Mouse (Mus musculus): ENCODE measurements around the gene Atp2a3. TPM values are rescaled to one million over a fixed set of nuclear protein-coding genes. Genes with fewer than 3 reads are reported as not detected.

Gene Atp2a3
- polyA plus RNA-seq, 1 experiment: 0.19 TPM

GRCm38 (mm10) chr11:73019147-73019795, 58.3 kb downstream of the Atp2a3 start:
- peaks cover 55% of the 10 kb centered on the region for H3K27me3 ChIP-seq (ENCODE audit: control insufficient read depth)

GRCm38 (mm10) chr11:73020953-73021800, 60.2 kb downstream of the Atp2a3 start:
- peaks cover 26% of the 10 kb centered on the region for H3K4me1 ChIP-seq (ENCODE audit: control insufficient read depth)
- H3K27me3 ChIP-seq (ENCODE audit: control insufficient read depth): peaks cover 52% of the 10 kb centered on the region
- H3K9me3 ChIP-seq (ENCODE audit: control insufficient read depth, low read length): no peaks in the 10 kb centered on the region
- TF ChIP-seq TAL1 (IDR thresholded peaks at IDR 0.05; ENCODE audit: low read length) (no peak), GATA1 (IDR thresholded peaks at IDR 0.05; ENCODE audit: low read length) (no peak)
- H3K36me3 ChIP-seq (ENCODE audit: control insufficient read depth): no peaks in the 10 kb centered on the region
- no peak overlapping the region for H3K4me3 ChIP-seq (replicated peaks)

More at GRCm38 (mm10) chr11:73019147-73019795, 58.3 kb downstream of the Atp2a3 start:
- Histone ChIP-seq H3K4me3 (replicated peaks) (peak overlapping the region; percentile 61), H3K9me3 (ENCODE audit: control insufficient read depth, low read length) (no peaks in the 10 kb centered on the region), H3K36me3 (ENCODE audit: control insufficient read depth) (no peaks in the 10 kb centered on the region), H3K4me1 (ENCODE audit: control insufficient read depth) (peaks cover 19% of the 10 kb centered on the region)
- TF ChIP-seq TAL1 (IDR thresholded peaks at IDR 0.05; ENCODE audit: low read length) (no peak), GATA1 (IDR thresholded peaks at IDR 0.05; ENCODE audit: low read length) (no peak)

GRCm38 (mm10) chr11:73023099-73023498, 62.1 kb downstream of the Atp2a3 start:
- Histone ChIP-seq H3K27me3 (ENCODE audit: control insufficient read depth) (peaks cover 39% of the 10 kb centered on the region), H3K36me3 (ENCODE audit: control insufficient read depth) (no peaks in the 10 kb centered on the region), H3K4me3 (replicated peaks) (no peak overlapping the region), H3K9me3 (ENCODE audit: control insufficient read depth, low read length) (no peaks in the 10 kb centered on the region), H3K4me1 (ENCODE audit: control insufficient read depth) (peaks cover 26% of the 10 kb centered on the region)
- TF ChIP-seq GATA1 (IDR thresholded peaks at IDR 0.05; ENCODE audit: low read length): no peak
- no peak for TF ChIP-seq TAL1 (IDR thresholded peaks at IDR 0.05; ENCODE audit: low read length)

- Histone ChIP-seq H3K27me3 (ENCODE audit: control insufficient read depth) (peaks cover 32% of the 10 kb centered on the region), H3K4me1 (ENCODE audit: control insufficient read depth) (peaks cover 19% of the 10 kb centered on the region), H3K9me3 (ENCODE audit: control insufficient read depth, low read length) (no peaks in the 10 kb centered on the region), H3K36me3 (ENCODE audit: control insufficient read depth) (no peaks in the 10 kb centered on the region), H3K4me3 (replicated peaks) (no peak overlapping the region)
- no peak for TF ChIP-seq TAL1 (IDR thresholded peaks at IDR 0.05; ENCODE audit: low read length)
- TF ChIP-seq GATA1 (IDR thresholded peaks at IDR 0.05; ENCODE audit: low read length): no peak
Observed at GRCm38 (mm10) chr11:73023827-73024226, 62.9 kb downstream of the Atp2a3 start.

GRCm38 (mm10) chr11:73024236-73024904, 63.4 kb downstream of the Atp2a3 start:
- H3K27me3 ChIP-seq (ENCODE audit: control insufficient read depth): peaks cover 27% of the 10 kb centered on the region
- H3K9me3 ChIP-seq (ENCODE audit: control insufficient read depth, low read length): no peaks in the 10 kb centered on the region
- no peaks in the 10 kb centered on the region for H3K36me3 ChIP-seq (ENCODE audit: control insufficient read depth)
- peaks cover 14% of the 10 kb centered on the region for H3K4me1 ChIP-seq (ENCODE audit: control insufficient read depth)
- no peak for TF ChIP-seq GATA1 (IDR thresholded peaks at IDR 0.05; ENCODE audit: low read length)
- no peak for TF ChIP-seq TAL1 (IDR thresholded peaks at IDR 0.05; ENCODE audit: low read length)
- H3K4me3 ChIP-seq (replicated peaks): no peak overlapping the region

GRCm38 (mm10) chr11:73026961-73027360, 66.0 kb downstream of the Atp2a3 start:
- H3K9me3 ChIP-seq (ENCODE audit: control insufficient read depth, low read length): no peaks in the 10 kb centered on the region
- H3K4me1 ChIP-seq (ENCODE audit: control insufficient read depth): peaks cover 16% of the 10 kb centered on the region
- no peak for TF ChIP-seq GATA1 (IDR thresholded peaks at IDR 0.05; ENCODE audit: low read length)
- TF ChIP-seq TAL1 (IDR thresholded peaks at IDR 0.05; ENCODE audit: low read length): no peak
- no peak overlapping the region for H3K4me3 ChIP-seq (replicated peaks)
- no peaks in the 10 kb centered on the region for H3K36me3 ChIP-seq (ENCODE audit: control insufficient read depth)
- peaks cover 2% of the 10 kb centered on the region; the same call in 1 of the 2 replicates for H3K27me3 ChIP-seq (ENCODE audit: control insufficient read depth)

GRCm38 (mm10) chr11:73030821-73031498, 70.0 kb downstream of the Atp2a3 start:
- TF ChIP-seq GATA1 (IDR thresholded peaks at IDR 0.05; ENCODE audit: low read length) (no peak), TAL1 (IDR thresholded peaks at IDR 0.05; ENCODE audit: low read length) (no peak)
- H3K4me3 ChIP-seq (replicated peaks): peak overlapping the region; percentile 46
- peaks cover 7% of the 10 kb centered on the region for H3K4me1 ChIP-seq (ENCODE audit: control insufficient read depth)
- no peaks in the 10 kb centered on the region for H3K36me3 ChIP-seq (ENCODE audit: control insufficient read depth)
- no peaks in the 10 kb centered on the region for H3K9me3 ChIP-seq (ENCODE audit: control insufficient read depth, low read length)
- H3K27me3 ChIP-seq (ENCODE audit: control insufficient read depth): no peaks in the 10 kb centered on the region

GRCm38 (mm10) chr11:73031536-73031935, 70.6 kb downstream of the Atp2a3 start:
- H3K4me1 ChIP-seq (ENCODE audit: control insufficient read depth): peaks cover 7% of the 10 kb centered on the region
- no peak overlapping the region for H3K4me3 ChIP-seq (replicated peaks)
- no peaks in the 10 kb centered on the region for H3K9me3 ChIP-seq (ENCODE audit: control insufficient read depth, low read length)
- TF ChIP-seq TAL1 (IDR thresholded peaks at IDR 0.05; ENCODE audit: low read length): no peak
- no peak for TF ChIP-seq GATA1 (IDR thresholded peaks at IDR 0.05; ENCODE audit: low read length)
- H3K36me3 ChIP-seq (ENCODE audit: control insufficient read depth): no peaks in the 10 kb centered on the region
- H3K27me3 ChIP-seq (ENCODE audit: control insufficient read depth): no peaks in the 10 kb centered on the region

All from erythroblast, embryonic 14.5 days (primary cell).